Mouse (Mus musculus) embryonic fibroblast, embryonic 13.5 days (primary cell): Measurements from ENCODE around the gene Phykpl.

Experiments used
- CTCF ChIP-seq: IDR thresholded peaks from 2 replicates; pipeline ENCODE4 v1.5.1; 2011; ENCODE audit warnings: mild to moderate bottlenecking, control low read depth, low read length, moderate library complexity, borderline replicate concordance; ENCODE audit not compliant: insufficient read depth
- POLR2A ChIP-seq: IDR thresholded peaks from 2 replicates; pipeline ENCODE4 v1.6.1; 2011; ENCODE audit warnings: low read depth, mild to moderate bottlenecking, control low read depth, low read length, moderate library complexity

DNA sequence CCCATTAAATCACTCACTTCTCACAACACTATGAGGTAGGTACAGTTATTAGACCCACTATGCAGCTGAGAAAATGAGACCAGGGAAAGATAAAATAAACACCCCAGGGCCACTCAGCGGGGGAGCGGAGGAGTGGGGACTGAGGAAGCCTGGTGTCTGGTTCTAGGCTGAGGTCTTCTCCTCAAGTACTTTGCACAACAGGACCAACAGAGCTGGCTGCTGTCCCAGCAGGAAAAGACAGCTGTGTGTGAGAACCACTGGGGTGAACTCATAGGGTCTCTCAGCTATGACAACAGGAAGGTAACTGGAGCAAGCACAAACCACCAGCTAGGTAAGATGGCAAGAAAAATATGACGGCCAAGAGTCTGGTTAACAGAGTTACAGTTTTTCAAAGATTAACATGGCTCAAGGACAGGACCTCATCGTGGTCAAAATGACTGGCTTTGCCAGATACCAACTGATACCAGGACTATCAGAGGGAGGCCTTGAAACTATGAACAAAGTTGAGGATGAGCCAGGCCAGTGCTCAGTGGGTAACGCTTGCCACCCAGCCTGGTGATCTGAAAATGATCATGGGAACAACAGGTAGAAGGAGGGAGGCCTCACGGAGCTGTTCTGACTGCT lies 47.7 kb downstream of the Phykpl start:
- TF ChIP-seq CTCF = no peak
- no peak for TF ChIP-seq POLR2A
